Mouse (Mus musculus): ENCODE results near the gene Arhgap42.

Arhgap42 gene

DNA sequence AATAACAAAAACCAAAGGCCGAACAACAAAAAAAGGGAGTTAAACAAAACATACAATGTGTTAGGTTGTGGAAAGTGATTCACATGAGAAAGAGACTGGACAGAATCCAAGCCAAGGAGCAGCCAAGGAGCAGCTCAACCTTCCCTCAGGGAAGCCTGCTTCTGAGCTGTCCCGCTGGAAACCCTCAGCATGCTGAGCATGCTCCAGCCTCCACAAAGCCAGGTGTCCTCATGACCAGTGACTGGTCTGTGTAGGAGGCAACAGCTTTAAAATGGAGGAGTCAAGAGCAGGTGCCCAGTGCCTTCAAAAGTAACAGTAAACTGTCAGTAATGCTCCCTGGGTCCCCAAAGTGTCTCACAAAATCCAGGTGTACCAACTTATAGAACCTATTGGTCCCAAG lies 28.4 kb downstream of the Arhgap42 start:
- in situ Hi-C loops (cut with MseI, MboI): no loop called here

DNA sequence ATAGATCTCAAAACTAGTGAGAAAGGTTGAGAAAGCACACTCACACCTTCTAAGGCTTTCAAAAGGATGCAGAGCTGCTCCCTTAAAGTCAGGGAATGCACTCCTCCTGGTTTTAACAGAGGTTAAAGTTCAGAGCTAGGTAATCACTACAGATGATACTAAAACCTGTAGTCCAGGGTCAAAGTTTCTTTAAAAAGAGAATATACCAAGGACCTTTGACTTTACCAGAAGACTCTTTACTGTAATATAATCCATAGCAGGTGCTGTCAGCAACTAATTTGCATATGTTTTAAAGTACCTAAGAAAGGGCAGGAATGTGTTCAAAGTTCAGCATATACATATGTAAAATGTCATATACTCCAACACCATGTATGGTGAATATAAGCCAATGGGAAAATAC lies 30.7 kb downstream of the Arhgap42 start:
- in situ Hi-C loops (cut with MseI, MboI): no loop called here

- in situ Hi-C loops (cut with MseI, MboI): no loop called here
Measured at GRCm38 (mm10) chr9:9207251-9207650, 31.6 kb downstream of the Arhgap42 start.

- in situ Hi-C loops (cut with MseI, MboI): no loop called here
Measured at GRCm38 (mm10) chr9:9200827-9201388, 38.0 kb downstream of the Arhgap42 start.

DNA sequence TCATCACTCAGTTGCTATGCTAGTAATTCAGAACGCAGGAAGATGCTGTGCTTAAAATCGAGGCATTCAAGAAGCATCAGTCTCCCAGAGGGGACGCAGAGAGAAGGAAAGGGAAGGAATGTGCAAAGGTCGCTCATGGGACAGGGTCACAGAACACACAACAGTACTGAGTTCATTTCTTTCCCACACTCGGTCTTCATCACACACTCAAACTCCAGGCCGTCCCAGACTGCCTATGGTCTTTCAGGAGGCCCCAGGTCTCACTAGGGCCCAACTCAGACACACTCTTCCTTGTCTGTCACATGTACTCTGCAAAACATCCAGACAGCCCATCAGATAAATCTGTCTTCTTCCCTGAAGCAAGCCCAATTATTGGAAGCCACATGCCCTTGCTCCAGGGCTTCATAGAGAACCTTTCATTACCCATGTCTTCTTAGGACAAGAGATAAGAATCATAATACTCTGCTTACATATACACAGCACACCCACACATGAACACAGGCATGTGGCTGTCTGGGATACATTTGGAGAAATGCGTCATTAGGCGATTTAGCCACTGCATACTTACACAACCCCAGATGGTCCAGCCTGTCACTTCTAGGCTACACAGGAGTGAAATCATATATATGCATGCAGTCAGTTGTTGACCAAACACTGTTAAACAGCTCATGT lies 39.6 kb downstream of the Arhgap42 start:
- in situ Hi-C loops (cut with MseI, MboI): no loop called here

GRCm38 (mm10) chr9:9198645-9199044 lies 40.3 kb downstream of the Arhgap42 start:
- in situ Hi-C loops (cut with MseI, MboI): no loop called here

DNA sequence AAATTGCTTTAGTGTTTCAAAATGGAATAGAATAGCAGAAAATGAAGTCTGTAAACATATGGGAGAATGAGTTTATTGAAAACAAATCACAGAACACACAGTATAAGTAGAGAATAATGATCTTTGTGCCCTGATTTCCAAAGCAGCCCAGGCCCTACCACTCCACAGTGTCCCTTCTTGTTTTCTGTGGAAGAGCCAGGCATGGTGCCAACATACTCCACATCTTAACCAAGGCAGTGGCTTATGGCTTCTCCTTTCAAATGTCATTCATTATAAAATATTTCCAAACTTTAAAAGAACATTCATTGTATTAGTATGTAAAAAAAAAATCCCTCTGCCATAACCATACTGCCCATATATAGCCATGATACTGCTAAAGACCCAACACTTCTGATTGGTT lies 42.9 kb downstream of the Arhgap42 start:
- in situ Hi-C loops (cut with MseI, MboI): no loop called here

DNA sequence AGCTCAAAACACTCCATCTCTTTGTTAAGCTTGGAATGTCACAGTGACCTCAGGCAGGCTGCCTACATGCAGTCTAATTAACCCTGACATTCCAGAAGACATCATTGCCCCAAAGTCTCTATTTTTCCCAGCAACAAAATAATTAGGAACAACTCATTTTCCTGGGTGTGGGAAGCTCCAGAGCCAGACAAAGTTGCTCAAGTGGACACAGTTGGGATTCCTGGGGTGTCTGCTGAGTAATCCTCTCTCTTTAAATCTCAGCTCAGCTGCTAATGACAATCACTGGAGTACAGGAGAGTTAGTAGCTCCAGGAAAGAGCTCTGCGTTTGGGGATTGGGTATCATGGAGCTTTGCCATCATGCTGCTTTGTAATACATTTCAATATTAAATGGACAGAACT lies 44.4 kb downstream of the Arhgap42 start:
- in situ Hi-C loops (cut with MseI, MboI): no loop called here

- in situ Hi-C loops (cut with MseI, MboI): no loop called here
Measured at GRCm38 (mm10) chr9:9192716-9193115, 46.2 kb downstream of the Arhgap42 start.

DNA sequence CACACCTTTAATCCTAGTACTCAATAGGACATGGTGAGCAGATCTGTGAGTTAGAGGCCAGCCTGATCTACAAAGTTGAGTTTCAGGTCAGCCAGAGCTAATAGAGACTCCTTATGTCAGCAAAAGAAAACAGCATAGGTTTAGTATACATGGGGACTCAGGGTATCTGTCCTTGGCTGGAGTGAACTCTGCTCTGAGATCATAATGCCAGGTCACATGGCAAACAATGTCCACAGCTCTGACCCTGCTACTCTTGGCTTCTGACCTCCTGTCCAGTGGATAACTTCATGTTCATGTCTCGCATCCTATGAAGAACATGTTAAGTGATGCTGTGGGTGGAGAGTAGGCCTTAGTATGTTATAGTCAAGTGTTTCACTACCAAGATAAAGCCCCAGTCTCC lies 48.1 kb downstream of the Arhgap42 start:
- in situ Hi-C loops (cut with MseI, MboI): no loop called here

DNA sequence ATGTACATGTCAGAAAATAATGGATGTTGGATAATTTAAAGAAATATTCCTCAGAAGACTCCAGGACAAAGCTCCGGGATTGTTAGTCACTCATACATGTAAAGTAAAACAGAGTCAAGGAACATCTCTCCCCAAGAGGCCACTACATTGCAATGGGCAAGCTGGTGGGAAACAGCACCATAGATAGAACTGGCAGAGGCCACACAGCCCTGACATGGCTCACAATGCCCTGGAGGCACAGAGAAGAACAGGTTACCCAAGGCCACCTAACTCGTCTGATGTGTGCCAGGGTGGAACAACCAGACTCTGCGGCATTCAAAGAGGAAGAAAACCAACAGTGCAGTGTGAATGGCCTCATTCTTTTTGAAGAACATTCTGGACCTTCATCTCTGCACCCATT lies 50.7 kb downstream of the Arhgap42 start:
- in situ Hi-C loops (cut with MseI, MboI): no loop called here

DNA sequence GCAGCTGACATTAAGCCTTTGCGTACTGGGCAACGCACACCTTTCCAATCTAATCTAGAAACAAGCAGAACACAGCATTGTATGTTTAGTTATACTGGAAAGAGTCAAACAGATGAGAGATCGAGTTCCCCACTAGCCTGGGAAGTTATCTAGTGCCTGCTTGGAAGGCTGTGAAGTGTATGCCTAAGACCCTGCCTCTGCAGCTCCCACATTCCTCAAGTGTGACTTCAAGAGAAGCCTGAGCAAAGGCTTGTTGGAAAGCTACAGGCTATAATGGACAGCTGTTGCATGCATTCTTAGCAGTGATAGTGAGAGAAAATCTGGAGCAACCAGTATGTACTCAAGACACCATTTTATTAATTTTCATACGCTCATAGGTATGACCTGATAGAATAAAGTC lies 61.2 kb downstream of the Arhgap42 start:
- in situ Hi-C loops (cut with MseI, MboI): no loop called here

- in situ Hi-C loops (cut with MseI, MboI): no loop called here
Measured at GRCm38 (mm10) chr9:9174924-9175323, 64.0 kb downstream of the Arhgap42 start.

DNA sequence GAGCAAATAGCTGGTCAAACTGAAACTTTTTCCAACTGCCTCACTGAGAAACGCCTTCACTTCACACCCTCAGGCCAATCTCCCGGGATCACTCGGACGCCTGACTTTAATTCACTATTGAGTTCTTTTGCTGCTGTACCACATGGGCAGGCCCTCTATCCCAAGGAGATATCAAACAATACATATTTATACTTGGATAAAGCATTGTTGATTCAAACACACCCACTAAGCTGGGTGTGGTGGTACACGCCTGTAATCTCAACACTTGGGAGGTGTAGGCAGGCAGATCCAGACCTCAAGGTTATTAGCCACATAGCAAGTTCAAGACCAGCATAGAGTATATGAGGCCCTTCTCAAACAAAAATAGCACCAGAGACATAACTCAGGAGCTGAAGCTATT lies 64.7 kb downstream of the Arhgap42 start:
- in situ Hi-C loops (cut with MseI, MboI): no loop called here

GRCm38 (mm10) chr9:9173091-9173490 lies 65.8 kb downstream of the Arhgap42 start:
- in situ Hi-C loops (cut with MseI, MboI): no loop called here

- in situ Hi-C loops (cut with MseI, MboI): no loop called here
Measured at GRCm38 (mm10) chr9:9171146-9171816, 67.6 kb downstream of the Arhgap42 start.

- in situ Hi-C loops (cut with MseI, MboI): no loop called here
Measured at GRCm38 (mm10) chr9:9165641-9166063, 73.2 kb downstream of the Arhgap42 start.

- in situ Hi-C loops (cut with MseI, MboI): no loop called here
Measured at GRCm38 (mm10) chr9:9160736-9161135, 78.2 kb downstream of the Arhgap42 start.

DNA sequence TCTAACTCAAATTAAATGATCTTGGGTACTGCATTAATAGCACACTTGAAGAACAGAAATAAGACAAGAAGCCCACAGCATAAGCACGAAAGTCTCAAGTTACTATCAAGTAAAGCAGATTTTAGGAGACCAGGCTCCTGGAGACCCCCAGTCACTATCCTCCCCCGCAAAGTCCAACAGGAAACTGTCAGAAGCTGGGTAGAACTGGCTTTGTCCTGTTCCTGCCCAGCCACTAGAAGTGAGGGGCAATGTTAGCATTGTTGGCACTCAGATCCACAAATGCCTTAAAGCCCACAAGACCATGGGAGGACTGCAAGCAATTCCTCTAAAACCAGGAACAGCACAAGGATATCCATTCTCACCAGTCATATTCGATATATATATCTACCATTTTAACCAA lies 80.7 kb downstream of the Arhgap42 start:
- in situ Hi-C loops (cut with MseI, MboI): no loop called here

- in situ Hi-C loops (cut with MseI, MboI): no loop called here
Measured at GRCm38 (mm10) chr9:9157425-9157824, 81.5 kb downstream of the Arhgap42 start.

GRCm38 (mm10) chr9:9154636-9155035 lies 84.3 kb downstream of the Arhgap42 start:
- in situ Hi-C loops (cut with MseI, MboI): no loop called here

DNA sequence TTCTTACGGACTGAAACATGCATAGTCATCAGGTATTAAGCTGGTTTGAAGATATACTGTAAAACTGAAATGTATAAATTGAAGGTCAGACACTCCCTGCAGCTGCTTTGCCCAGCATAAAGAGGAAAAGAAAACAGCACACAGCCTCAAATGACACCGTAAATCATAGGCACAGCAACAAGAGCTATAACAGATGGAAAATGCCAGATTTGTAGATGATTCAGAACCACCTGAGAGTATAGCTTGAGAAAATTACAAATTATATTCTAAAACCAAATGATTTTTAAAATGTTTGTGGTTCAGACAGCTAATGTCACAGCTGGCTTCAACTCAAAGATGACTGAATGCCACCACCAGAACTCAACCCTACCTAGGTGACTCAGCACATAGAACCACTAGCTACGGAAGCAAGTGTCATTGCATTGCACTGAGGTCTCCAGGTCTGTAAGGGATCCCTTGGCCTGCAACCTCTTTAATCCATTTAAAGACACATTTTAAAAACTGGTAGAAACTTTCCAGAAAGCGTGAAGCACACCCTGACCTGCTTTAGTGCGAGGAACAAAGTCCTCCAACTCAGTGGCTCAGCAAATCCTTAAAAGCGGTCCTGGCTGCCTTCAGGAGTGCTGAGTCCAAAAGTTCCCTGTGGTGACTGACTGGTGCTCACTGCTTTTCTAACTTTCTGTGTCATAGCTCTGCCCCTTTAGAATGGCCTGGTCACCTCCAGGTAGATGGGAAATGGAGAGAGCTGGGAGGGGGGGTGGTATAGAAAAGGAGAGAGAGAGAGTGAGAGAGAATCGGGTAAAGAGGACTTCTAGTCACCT lies 94.4 kb downstream of the Arhgap42 start:
- in situ Hi-C loops (cut with MseI, MboI): no loop called here
